Mouse (Mus musculus) MEL (cell line): ENCODE results near the gene Siah2. TPM values are rescaled to one million over a fixed set of nuclear protein-coding genes. Genes with fewer than 3 reads are reported as not detected.

Experiments used
- DNase-seq: peaks from one replicate; pipeline ENCODE4 v3.0.0; 2011; ENCODE audit warnings: low read depth, low spot score
- H3K27ac ChIP-seq: 2 replicates; pipeline ENCODE4 v1.5.1; 2012; ENCODE audit warnings: low read depth, mild to moderate bottlenecking, control low read depth, low read length, moderate library complexity; ENCODE audit not compliant: control insufficient read depth
- H3K27me3 ChIP-seq, 2 experiments: fragments of 150-350 bp in 1 of 2; sonication (generic) in 1 of 2; 2 replicates each; pipeline ENCODE4 v1.6.1; 2012; ENCODE audit warnings: low read length in 2 of 2, mild to moderate bottlenecking in 2 of 2, improper control_type of control experiment in 1 of 2, moderate library complexity in 1 of 2; ENCODE audit not compliant: insufficient read depth in 2 of 2, control insufficient read depth in 1 of 2
- H3K36me3 ChIP-seq, 2 experiments: 2 replicates each; pipeline ENCODE4 v1.6.1; 2012 to 2014; ENCODE audit warnings: low read length in 2 of 2, improper control_type of control experiment in 1 of 2, inconsistent platforms in 1 of 2, mild to moderate bottlenecking in 1 of 2; ENCODE audit not compliant: insufficient read depth in 2 of 2, control insufficient read depth in 1 of 2
- H3K4me1 ChIP-seq, 2 experiments: fragments of 150-350 bp in 1 of 2; sonication (generic) in 1 of 2; 2 replicates each; pipeline ENCODE4 v1.6.1; 2012; ENCODE audit warnings: low read length in 2 of 2, improper control_type of control experiment in 1 of 2, mild to moderate bottlenecking in 1 of 2; ENCODE audit not compliant: insufficient read depth in 2 of 2, control insufficient read depth in 1 of 2
- H3K4me3 ChIP-seq, 2 experiments: fragments of 150-350 bp in 1 of 2; sonication (generic) in 1 of 2; 2 replicates each; pipeline ENCODE4 v1.5.1; 2012; ENCODE audit warnings: low read depth in 2 of 2, low read length in 2 of 2, mild to moderate bottlenecking in 2 of 2, moderate library complexity in 2 of 2, control low read depth in 1 of 2, improper control_type of control experiment in 1 of 2; ENCODE audit not compliant: control insufficient read depth in 1 of 2, insufficient read depth in 1 of 2
- H3K79me2 ChIP-seq: 2 replicates; pipeline ENCODE4 v1.6.1; 2012; ENCODE audit warnings: mild to moderate bottlenecking, low read length, moderate library complexity; ENCODE audit not compliant: control insufficient read depth, poor library complexity, insufficient read depth
- H3K9ac ChIP-seq: 2 replicates; pipeline ENCODE4 v1.6.1; 2012; ENCODE audit warnings: low read depth, mild to moderate bottlenecking, control low read depth, low read length, moderate library complexity; ENCODE audit not compliant: control insufficient read depth, poor library complexity, severe bottlenecking
- H3K9me3 ChIP-seq: fragments of 150-350 bp; sonication (generic); replicated peaks from 2 replicates; pipeline ENCODE4 v1.6.1; 2012; ENCODE audit warnings: mild to moderate bottlenecking, low read length, improper control_type of control experiment, moderate library complexity; ENCODE audit not compliant: insufficient read depth
- E2F4 ChIP-seq: IDR thresholded peaks from 2 replicates; pipeline ENCODE4 v1.6.1; 2011; ENCODE audit warnings: low read depth, low read length, improper control_type of control experiment, borderline replicate concordance
- ELF1 ChIP-seq: IDR thresholded peaks from 2 replicates; pipeline ENCODE4 v1.6.1; 2014; ENCODE audit warnings: low read depth, mild to moderate bottlenecking, inconsistent platforms, low read length, improper control_type of control experiment, moderate library complexity
- GABPA ChIP-seq: IDR thresholded peaks from 2 replicates; pipeline ENCODE4 v1.6.1; 2012; ENCODE audit warnings: low read depth, mild to moderate bottlenecking, inconsistent platforms, low read length, improper control_type of control experiment, moderate library complexity
- MAX ChIP-seq: IDR thresholded peaks from 2 replicates; pipeline ENCODE4 v1.6.1; 2011; ENCODE audit warnings: low read length, improper control_type of control experiment
- MAZ ChIP-seq: IDR thresholded peaks from 2 replicates; pipeline ENCODE4 v1.6.1; 2012; ENCODE audit warnings: low read depth, mild to moderate bottlenecking, inconsistent platforms, low read length, improper control_type of control experiment
- NELFE ChIP-seq: IDR thresholded peaks from 2 replicates; pipeline ENCODE4 v1.6.1; 2011; ENCODE audit warnings: low read depth, low read length, improper control_type of control experiment
- RCOR1 ChIP-seq: IDR thresholded peaks from 2 replicates; pipeline ENCODE4 v1.6.1; 2012; ENCODE audit warnings: low read depth, mild to moderate bottlenecking, inconsistent platforms, low read length, improper control_type of control experiment
- USF2 ChIP-seq, 2 experiments: IDR thresholded peaks; 2 replicates each; pipeline ENCODE4 v1.6.1; 2011 to 2012; ENCODE audit warnings: improper control_type of control experiment in 2 of 2, low read length in 2 of 2, borderline replicate concordance in 1 of 2, inconsistent platforms in 1 of 2, low read depth in 1 of 2, mild to moderate bottlenecking in 1 of 2; ENCODE audit not compliant: insufficient read depth in 1 of 2
- ZKSCAN1 ChIP-seq: IDR thresholded peaks from 2 replicates; pipeline ENCODE4 v1.6.1; 2012; ENCODE audit warnings: low read depth, mild to moderate bottlenecking, inconsistent platforms, low read length, improper control_type of control experiment, moderate library complexity
- ZNF384 ChIP-seq: IDR thresholded peaks from 2 replicates; pipeline ENCODE4 v1.6.1; 2012; ENCODE audit warnings: low read depth, mild to moderate bottlenecking, inconsistent platforms, low read length, improper control_type of control experiment
- polyA plus RNA-seq, 2 experiments: library from polyadenylated mRNA; stranded (reverse) in 1 of 2; unstranded in 1 of 2; fragments of >175 nt in 1 of 2; fragments of >200 nt in 1 of 2; gene quantifications; 2 replicates each; pipeline versions ENCODE4 v1.2.1 to v1.2.4; 2012; ENCODE audit warnings: low replicate concordance in 2 of 2, low read depth in 1 of 2; ENCODE audit not compliant: insufficient read length in 2 of 2, insufficient read depth in 1 of 2, missing spikeins in 1 of 2
- total RNA-seq: library from RNA; depleted of rRNA; stranded (reverse); fragments of 300-350 nt; gene quantifications from 2 replicates; pipeline ENCODE4 v1.2.3, GENCODE M21; 2012

The Siah2 gene
- total and polyA plus RNA-seq, 3 experiments = 17.6 to 58.1 (median 22.5) TPM

- no peaks in the 10 kb centered on the region for H3K27me3 ChIP-seq
- no peaks in the 10 kb centered on the region for H3K9me3 ChIP-seq
- DNase-seq = no peak
- no peak overlapping the region for H3K4me3 ChIP-seq
- no peak for TF ChIP-seq NELFE
- no peak for TF ChIP-seq USF2 (IDR thresholded peaks at IDR 0.05; ENCODE audit: borderline replicate concordance in 1 of 2, insufficient read depth in 1 of 2, low read depth in 1 of 2, low read length in 2 of 2)
- TF ChIP-seq MAZ = no peak
- no peak for TF ChIP-seq MAX
- no peak for TF ChIP-seq E2F4
- no peak for TF ChIP-seq ZNF384
- no peak for TF ChIP-seq GABPA
- H3K79me2 ChIP-seq = peaks cover 17% of the 10 kb centered on the region
- peaks cover 0 to 9% of the 10 kb centered on the region in 2 experiments; a peak in 2 of 4 replicates for H3K36me3 ChIP-seq
- H3K4me1 ChIP-seq = no peaks in the 10 kb centered on the region
- H3K9ac ChIP-seq = no peak overlapping the region
- H3K27ac ChIP-seq = no peak overlapping the region
Measured at GRCm38 (mm10) chr3:58678905-58679304, 13.3 kb downstream of the Siah2 start.

DNA sequence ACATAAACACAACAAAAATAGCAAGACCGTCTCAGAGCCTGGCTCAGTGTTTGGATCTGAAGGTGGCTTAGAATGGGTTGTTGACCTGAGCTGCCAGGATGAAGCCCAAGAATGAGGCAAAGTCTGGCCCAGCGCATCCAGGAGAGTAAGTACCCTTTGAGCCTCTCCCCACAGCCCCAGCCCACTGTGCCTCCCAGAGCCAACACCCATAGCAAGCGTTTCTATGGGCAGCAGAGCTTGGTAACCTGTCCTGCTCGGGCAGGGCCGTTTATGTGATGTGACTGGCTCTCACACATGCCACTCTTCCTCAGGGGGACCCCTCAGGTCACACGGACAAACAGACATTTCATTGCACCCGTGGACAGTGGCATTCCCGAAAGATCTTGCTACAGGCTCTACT lies 13.8 kb downstream of the Siah2 start:
- H3K9me3 ChIP-seq = no peaks in the 10 kb centered on the region
- no peak overlapping the region for H3K9ac ChIP-seq
- DNase-seq = no peak
- no peak overlapping the region for H3K4me3 ChIP-seq
- peaks cover 13% of the 10 kb centered on the region for H3K79me2 ChIP-seq
- H3K36me3 ChIP-seq = peaks cover 0 to 9% of the 10 kb centered on the region in 2 experiments; a peak in 2 of 4 replicates
- H3K4me1 ChIP-seq = no peaks in the 10 kb centered on the region
- H3K27ac ChIP-seq = no peak overlapping the region
- H3K27me3 ChIP-seq = no peaks in the 10 kb centered on the region
- TF ChIP-seq MAX = no peak
- TF ChIP-seq, all 39 proteins: peak for 0

DNA sequence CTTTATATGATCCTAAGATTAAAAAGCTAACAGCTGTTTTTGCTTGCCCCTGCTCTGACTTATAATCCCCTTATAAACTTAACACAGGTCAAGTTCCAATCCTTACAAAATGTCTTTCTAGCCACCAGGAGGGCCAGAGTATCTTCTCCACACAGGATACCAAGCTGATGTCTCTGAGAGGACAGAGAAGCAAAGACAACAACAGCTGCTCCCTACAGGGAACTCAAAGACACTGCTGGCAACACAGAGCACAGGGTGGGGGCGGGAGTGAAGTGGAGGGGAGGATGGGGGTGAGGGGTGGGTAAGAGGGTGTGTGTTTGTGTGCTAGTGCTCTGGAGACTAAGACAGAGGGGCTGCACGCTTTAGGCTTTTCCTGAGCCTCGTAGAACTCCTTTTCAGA lies 14.6 kb downstream of the Siah2 start:
- peaks cover 0 to 7% of the 10 kb centered on the region in 2 experiments; a peak in 2 of 4 replicates for H3K36me3 ChIP-seq
- DNase-seq = no peak
- peaks cover 7% of the 10 kb centered on the region for H3K79me2 ChIP-seq
- no peak overlapping the region for H3K9ac ChIP-seq
- no peaks in the 10 kb centered on the region for H3K9me3 ChIP-seq
- H3K27me3 ChIP-seq = no peaks in the 10 kb centered on the region
- no peaks in the 10 kb centered on the region for H3K4me1 ChIP-seq
- no peak overlapping the region for H3K27ac ChIP-seq
- no peak for TF ChIP-seq ELF1
- no peak for TF ChIP-seq ZKSCAN1
- no peak for TF ChIP-seq RCOR1
- no peak for TF ChIP-seq MAX
- no peak for TF ChIP-seq E2F4
- H3K4me3 ChIP-seq = no peak overlapping the region
